In the genomic region with DNA sequence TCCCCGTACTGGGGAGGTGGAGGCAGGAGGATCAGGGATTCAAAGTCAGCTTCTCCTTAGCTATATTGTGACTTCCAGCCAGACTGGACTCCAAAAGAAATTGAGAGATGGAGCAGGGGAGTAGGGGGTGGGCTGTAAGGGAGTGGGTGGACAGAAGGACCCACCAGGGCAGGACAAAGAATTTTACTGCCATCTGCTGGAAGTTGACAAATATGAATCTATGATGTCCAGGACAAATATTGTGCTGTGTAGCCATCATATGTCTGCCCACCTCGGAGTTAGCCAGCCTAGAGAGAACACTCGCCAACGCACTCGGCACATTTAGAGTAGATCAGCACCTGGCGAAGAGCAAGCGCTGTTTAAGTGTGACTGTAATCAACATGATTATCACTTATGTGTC, we compare ENCODE assay signal across 13 mouse cellular contexts. TPM values are rescaled to one million over a fixed set of nuclear protein-coding genes. Genes with fewer than 3 reads are reported as not detected.
DNase-seq lines count a peak whose midpoint lies in the region; ATAC-seq and TF ChIP-seq lines count a peak whose summit lies in the region.
"Had no signal": no experiment of that assay in that cellular context is flagged by ENCODE, and none has a peak within 500 bp of the region (broad histone marks: within the 10 kb centered on the region; RNA-seq: fewer than 3 reads in every experiment).

No protein-coding gene starts in this region.

- WGBS in heart, embryonic 12.5 days: 82% methylated on average over 7 of the region's 7 CpGs
- 76% methylated on average over 7 of the region's 7 CpGs for WGBS in liver, embryonic 14.5 days (ENCODE audit: insufficient replicate concordance)
- 82% methylated on average over 7 of the region's 7 CpGs for WGBS in liver, postnatal 0 days (ENCODE audit: insufficient replicate concordance)

- no peak overlapping the region for H3K4me3 ChIP-seq in heart, embryonic 12.5 days
- no peak overlapping the region for H3K4me3 ChIP-seq in liver, embryonic 14.5 days (ENCODE audit: insufficient read depth in 1 of 2, low read depth in 2 of 2, low read length in 2 of 2)
- H3K4me3 ChIP-seq in liver, postnatal 0 days (ENCODE audit: low read depth, low read length): no peak overlapping the region
- H3K4me3 ChIP-seq: erythroblast, embryonic 14.5 days had no signal

- no peak overlapping the region for H3K27ac ChIP-seq in heart, embryonic 12.5 days (ENCODE audit: poor library complexity, severe bottlenecking)
- H3K27ac ChIP-seq in liver, embryonic 14.5 days: no peak overlapping the region
- H3K27ac ChIP-seq in liver, postnatal 0 days (ENCODE audit: low read depth): peak overlapping the region; percentile 74; the same call in 1 of the 2 replicates

- H3K9me3 ChIP-seq in heart, embryonic 12.5 days (replicated peaks): no peaks in the 10 kb centered on the region
- no peaks in the 10 kb centered on the region for H3K9me3 ChIP-seq in liver, embryonic 14.5 days (ENCODE audit: control insufficient read depth, low read length)
- H3K9me3 ChIP-seq in liver, postnatal 0 days (ENCODE audit: low read length): no peaks in the 10 kb centered on the region

- H3K36me3 ChIP-seq in heart, embryonic 12.5 days: peaks cover 21% of the 10 kb centered on the region
- H3K36me3 ChIP-seq in liver, embryonic 14.5 days (replicated peaks; ENCODE audit: control insufficient read depth, insufficient read depth, low read depth): peaks cover 21% of the 10 kb centered on the region
- H3K36me3 ChIP-seq in liver, postnatal 0 days (replicated peaks; ENCODE audit: insufficient read depth, low read length): peaks cover 15% of the 10 kb centered on the region

- no peak overlapping the region for H3K9ac ChIP-seq in heart, embryonic 12.5 days
- no peak overlapping the region for H3K9ac ChIP-seq in liver, embryonic 14.5 days (replicated peaks)
- H3K9ac ChIP-seq in liver, postnatal 0 days (replicated peaks): no peak overlapping the region

- no peak for TF ChIP-seq EP300 in liver, embryonic 14.5 days (IDR thresholded peaks at IDR 0.05; ENCODE audit: low read depth)
- no peak for TF ChIP-seq EP300 in liver, postnatal 0 days (IDR thresholded peaks at IDR 0.05; ENCODE audit: low read depth)

- DNase-seq in heart, adult 11 months: peak; percentile 76
- DNase-seq in liver, embryonic 14.5 days (ENCODE audit: low read depth in 3 of 3, low spot score in 3 of 3): no peak
- DNase-seq in liver: no peak
- DNase-seq in MN1 (ENCODE audit: low spot score): peak; percentile 33
- no peak for DNase-seq in liver, postnatal 0 days
- no peak for DNase-seq in layer of hippocampus, postnatal 14 days (ENCODE audit: low spot score in 2 of 2)
- DNase-seq in layer of hippocampus, adult 11-12 months (ENCODE audit: low spot score): no peak
- DNase-seq: cerebellum, adult 8-10 months; lung, postnatal 10 days; spleen, adult 18-20 months had no signal

- no peak overlapping the region for H3K4me2 ChIP-seq in heart, embryonic 12.5 days
- H3K4me2 ChIP-seq in liver, embryonic 14.5 days (ENCODE audit: low read depth): no peak overlapping the region
- H3K4me2 ChIP-seq in liver, postnatal 0 days (ENCODE audit: low read depth, low read length): no peak overlapping the region

- ATAC-seq in heart, embryonic 12.5 days (ENCODE audit: insufficient number of reproducible peaks, low FRiP score): no peak
- no peak for ATAC-seq in liver, embryonic 14.5 days (ENCODE audit: insufficient read depth)
- ATAC-seq in liver, postnatal 0 days: no peak
- ATAC-seq: inflammation-experienced regulatory T-cells, adult 6 months had no signal

- no peaks in the 10 kb centered on the region for H3K27me3 ChIP-seq in heart, embryonic 12.5 days (replicated peaks)
- H3K27me3 ChIP-seq in liver, embryonic 14.5 days (ENCODE audit: control insufficient read depth, insufficient read depth, low read length): no peaks in the 10 kb centered on the region
- H3K27me3 ChIP-seq in liver, postnatal 0 days (ENCODE audit: insufficient read depth, low read length): no peaks in the 10 kb centered on the region

- TF ChIP-seq CTCF in liver, embryonic 14.5 days (IDR thresholded peaks at IDR 0.05; ENCODE audit: low read depth): 0 out of 2 replicates have a peak, but pooled peaks have one; percentile 18
- peak; percentile 39 for TF ChIP-seq CTCF in liver, postnatal 0 days (IDR thresholded peaks at IDR 0.05; ENCODE audit: low read depth)

- H3K4me1 ChIP-seq in heart, embryonic 12.5 days (replicated peaks): peaks cover 18% of the 10 kb centered on the region
- H3K4me1 ChIP-seq in liver, embryonic 14.5 days (replicated peaks; ENCODE audit: control insufficient read depth in 2 of 2, insufficient read depth in 2 of 2, low read length in 1 of 2): peaks cover 14 to 22% of the 10 kb centered on the region in 2 experiments
- peaks cover 18% of the 10 kb centered on the region for H3K4me1 ChIP-seq in liver, postnatal 0 days (ENCODE audit: insufficient read depth)

RNA-seq across cellular contexts. Expression of gene Rps16, which starts 1.9 kb away (rescaled TPM):
- polyA plus RNA-seq in heart, embryonic 12.5 days (2016; fragmentation: Nextera tagmentation; extraction: Ambion mirVana): 629 and 630 TPM in 2 replicates
- 512 and 1,209 TPM in 2 replicates for polyA plus RNA-seq in liver, embryonic 14.5 days (2012; rRNA removed)
- polyA plus RNA-seq in liver, embryonic 14.5 days (2014; fragmentation: Nextera tagmentation; extraction: Ambion mirVana): 874 and 900 TPM in 2 replicates
- polyA plus RNA-seq in liver, postnatal 0 days (2015; fragmentation: Nextera tagmentation; extraction: Ambion mirVana): 653 and 673 TPM in 2 replicates
- 100 to 1,000 TPM; 464 to 499 TPM for total RNA-seq in layer of hippocampus, postnatal 14 days (2021)

RNA-seq across cellular contexts. Expression of gene Supt5, which starts 10.1 kb away (rescaled TPM):
- 73.4 and 76.7 TPM in 2 replicates for polyA plus RNA-seq in heart, embryonic 12.5 days (2016; fragmentation: Nextera tagmentation; extraction: Ambion mirVana)
- polyA plus RNA-seq in liver, embryonic 14.5 days (2012; rRNA removed): 29.4 and 29.6 TPM in 2 replicates
- 21.7 and 26.2 TPM in 2 replicates for polyA plus RNA-seq in liver, embryonic 14.5 days (2014; fragmentation: Nextera tagmentation; extraction: Ambion mirVana)
- polyA plus RNA-seq in liver, postnatal 0 days (2015; fragmentation: Nextera tagmentation; extraction: Ambion mirVana): 18.7 and 21.0 TPM in 2 replicates
- 100 to 1,000 TPM; 109 TPM for total RNA-seq in layer of hippocampus, postnatal 14 days (2021)

RNA-seq across cellular contexts. Expression of gene Plekhg2, which starts 23.8 kb away (rescaled TPM):
- polyA plus RNA-seq in heart, embryonic 12.5 days (2016; fragmentation: Nextera tagmentation; extraction: Ambion mirVana): 58.0 and 65.3 TPM in 2 replicates
- 3.2 and 3.3 TPM in 2 replicates for polyA plus RNA-seq in liver, embryonic 14.5 days (2012; rRNA removed)
- 2.7 and 3.4 TPM in 2 replicates for polyA plus RNA-seq in liver, embryonic 14.5 days (2014; fragmentation: Nextera tagmentation; extraction: Ambion mirVana)
- 2.8 and 3.9 TPM in 2 replicates for polyA plus RNA-seq in liver, postnatal 0 days (2015; fragmentation: Nextera tagmentation; extraction: Ambion mirVana)
- 10 to 100 TPM; 11.6 to 12.3 TPM for total RNA-seq in layer of hippocampus, postnatal 14 days (2021)

RNA-seq across cellular contexts. Expression of gene Zfp36, which starts 31.5 kb away (rescaled TPM):
- 15.9 and 16.5 TPM in 2 replicates for polyA plus RNA-seq in heart, embryonic 12.5 days (2016; fragmentation: Nextera tagmentation; extraction: Ambion mirVana)
- 3.9 and 5.1 TPM in 2 replicates for polyA plus RNA-seq in liver, embryonic 14.5 days (2012; rRNA removed)
- 4.6 and 5.0 TPM in 2 replicates for polyA plus RNA-seq in liver, embryonic 14.5 days (2014; fragmentation: Nextera tagmentation; extraction: Ambion mirVana)
- 13.5 and 21.1 TPM in 2 replicates for polyA plus RNA-seq in liver, postnatal 0 days (2015; fragmentation: Nextera tagmentation; extraction: Ambion mirVana)
- 1 to 10 TPM; 3.6 to 3.9 TPM for total RNA-seq in layer of hippocampus, postnatal 14 days (2021)

RNA-seq across cellular contexts. Expression of gene Timm50, which starts 36.7 kb away (rescaled TPM):
- 133 and 136 TPM in 2 replicates for polyA plus RNA-seq in heart, embryonic 12.5 days (2016; fragmentation: Nextera tagmentation; extraction: Ambion mirVana)
- 45.4 and 52.3 TPM in 2 replicates for polyA plus RNA-seq in liver, embryonic 14.5 days (2012; rRNA removed)
- 91.1 and 95.2 TPM in 2 replicates for polyA plus RNA-seq in liver, embryonic 14.5 days (2014; fragmentation: Nextera tagmentation; extraction: Ambion mirVana)
- 52.0 and 53.9 TPM in 2 replicates for polyA plus RNA-seq in liver, postnatal 0 days (2015; fragmentation: Nextera tagmentation; extraction: Ambion mirVana)
- total RNA-seq in layer of hippocampus, postnatal 14 days (2021): 10 to 100 TPM; 40.1 to 44.8 TPM

Comparison
In these comparisons a context has a peak if more than half of its experiments do, and no peak if none do; other contexts are left out.
1. DNase-seq: peak in heart, adult 11 months (single experiment) and MN1 (single experiment); none in liver, embryonic 14.5 days (0 of 3), liver (single experiment), liver, postnatal 0 days (single experiment), layer of hippocampus, postnatal 14 days (0 of 2) and layer of hippocampus, adult 11-12 months (single experiment).
2. RNA of gene Plekhg2, which starts 23.8 kb away (polyA plus RNA-seq): 58.0 to 65.3 TPM in heart, embryonic 12.5 days; 2.8 to 3.9 TPM in liver, postnatal 0 days and 2.7 to 3.4 TPM in liver, embryonic 14.5 days; every median in the first group is over 10 times any median in the second.